Mouse (Mus musculus) hindbrain, embryonic 15.5 days (tissue): ENCODE results near the gene Cdkl2. TPM values are rescaled to one million over a fixed set of nuclear protein-coding genes. Genes with fewer than 3 reads are reported as not detected.

Experiments used
- ATAC-seq: fragments of 200-750 bp; cut with Nextera tagmentation; 2 replicates; pipeline ENCODE4 v1.8.0; 2017; ENCODE audit warnings: low read depth, moderate number of reproducible peaks, moderate TSS enrichment; ENCODE audit not compliant: low FRiP score
- H3K27ac ChIP-seq: fragments of 300-500 bp; sonication (generic); replicated peaks from 2 replicates; pipeline ENCODE4 v1.5.1; 2015; ENCODE audit warnings: mild to moderate bottlenecking, inconsistent platforms
- H3K27me3 ChIP-seq: fragments of 300-500 bp; sonication (generic); 2 replicates; pipeline ENCODE4 v1.6.1; 2015; ENCODE audit warnings: control low read depth, inconsistent platforms
- H3K36me3 ChIP-seq: fragments of 300-500 bp; sonication (generic); 2 replicates; pipeline ENCODE4 v1.6.1; 2015; ENCODE audit warnings: control low read depth, inconsistent platforms
- H3K4me1 ChIP-seq: fragments of 300-500 bp; sonication (generic); replicated peaks from 2 replicates; pipeline ENCODE4 v1.6.1; 2015; ENCODE audit warnings: control low read depth, inconsistent platforms
- H3K4me2 ChIP-seq: fragments of 300-500 bp; sonication (generic); 2 replicates; pipeline ENCODE4 v1.6.1; 2015; ENCODE audit warnings: moderate library complexity, mild to moderate bottlenecking, inconsistent platforms
- H3K4me3 ChIP-seq: fragments of 300-500 bp; sonication (generic); 2 replicates; pipeline ENCODE4 v1.5.1; 2015; ENCODE audit warnings: mild to moderate bottlenecking, inconsistent platforms
- H3K9ac ChIP-seq: fragments of 300-500 bp; sonication (generic); 2 replicates; pipeline ENCODE4 v1.6.1; 2015; ENCODE audit warnings: inconsistent platforms
- H3K9me3 ChIP-seq: fragments of 300-500 bp; sonication (generic); 2 replicates; pipeline ENCODE4 v1.6.1; 2016; ENCODE audit warnings: control low read depth, inconsistent platforms
- WGBS: fragments of 180-500 bp; shearing (Covaris S2); methylation state at CpG from one replicate; pipeline ENCODE4 v1.1.7; 2015; 5-methylcytosine and 5-hydroxymethylcytosine counted together
- polyA plus RNA-seq: library from polyadenylated mRNA; unstranded; fragments of >200 nt; fragmentation: Nextera tagmentation; extraction: Ambion mirVana; gene quantifications from 2 replicates; pipeline ENCODE4 v1.2.1, GENCODE M21; 2015

Gene Cdkl2
- polyA plus RNA-seq, 1 experiment from 2014 or later, result 13.7 TPM

DNA sequence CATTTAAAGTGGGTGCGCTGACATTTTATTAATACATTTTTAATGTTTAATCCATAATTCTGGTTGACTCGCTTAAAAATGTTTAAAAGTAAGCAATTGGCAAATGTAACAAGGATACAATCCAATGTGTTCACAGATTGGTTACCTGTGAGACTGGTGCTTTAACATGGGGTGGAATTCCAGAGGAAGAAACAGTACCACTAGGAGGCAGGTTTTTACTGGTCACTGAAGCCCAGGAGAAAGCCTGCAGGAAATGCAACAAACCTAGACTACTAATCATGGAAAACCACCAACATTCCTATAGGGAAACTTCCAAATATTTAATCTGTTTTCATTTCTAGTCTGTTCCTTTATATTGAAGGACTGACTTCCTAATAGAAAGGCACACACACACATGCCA is 19.5 kb upstream of the Cdkl2 start:
- WGBS, result 95% methylated on average over 2 of the region's 2 CpGs
- Histone ChIP-seq H3K9ac (no peak overlapping the region), H3K9me3 (no peaks in the 10 kb centered on the region), H3K27ac (no peak overlapping the region), H3K4me1 (no peaks in the 10 kb centered on the region), H3K36me3 (peaks cover 53% of the 10 kb centered on the region), H3K4me3 (no peak overlapping the region), H3K4me2 (no peak overlapping the region), H3K27me3 (no peaks in the 10 kb centered on the region)
- ATAC-seq, result no peak

DNA sequence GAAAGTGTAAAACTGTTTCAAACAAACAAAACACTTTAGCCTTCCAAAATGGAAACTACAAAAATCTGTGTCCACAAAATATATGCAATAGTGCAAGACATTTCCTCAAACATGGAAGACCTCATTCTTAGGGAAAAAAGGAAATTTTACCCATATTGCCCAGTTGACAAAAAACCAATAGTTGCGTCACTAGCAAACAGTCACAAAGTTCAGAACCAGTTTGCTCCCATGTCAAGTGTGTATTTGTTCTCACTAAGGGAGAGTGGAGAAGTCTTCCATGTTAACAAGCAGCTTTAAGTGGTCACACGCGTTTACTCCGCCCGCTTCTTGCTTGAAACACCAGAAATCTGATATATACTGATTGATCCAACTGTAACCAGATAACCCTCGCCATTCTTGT is 9.2 kb upstream of the Cdkl2 start:
- Histone ChIP-seq H3K36me3 (peaks cover 56% of the 10 kb centered on the region), H3K4me1 (no peaks in the 10 kb centered on the region), H3K27ac (no peak overlapping the region), H3K4me3 (no peak overlapping the region), H3K27me3 (no peaks in the 10 kb centered on the region), H3K9me3 (no peaks in the 10 kb centered on the region), H3K9ac (no peak overlapping the region), H3K4me2 (no peak overlapping the region)
- WGBS, result 96% methylated on average over 6 of the region's 6 CpGs
- ATAC-seq, result no peak

DNA sequence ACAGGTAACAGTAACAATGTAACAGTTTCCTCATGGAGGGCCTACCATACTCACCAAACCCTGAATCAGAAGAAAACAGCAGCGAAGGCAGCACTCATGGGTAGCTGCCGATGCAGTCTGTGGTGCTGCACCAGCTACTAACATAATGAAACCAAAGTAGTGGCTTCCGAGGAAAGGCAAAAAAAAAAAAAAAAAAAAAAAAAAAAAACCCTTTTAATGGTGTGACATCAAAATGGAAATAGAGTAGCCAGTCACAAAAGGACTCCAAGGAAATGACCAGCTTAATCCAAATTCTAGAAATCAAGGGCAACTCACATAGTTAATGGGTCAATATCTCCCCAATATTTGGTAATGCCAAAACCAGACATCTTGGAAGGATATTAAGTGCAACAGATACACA is 6.7 kb upstream of the Cdkl2 start:
- Histone ChIP-seq H3K4me1 (no peaks in the 10 kb centered on the region), H3K9ac (no peak overlapping the region), H3K9me3 (no peaks in the 10 kb centered on the region), H3K27ac (no peak overlapping the region), H3K36me3 (peaks cover 37% of the 10 kb centered on the region), H3K27me3 (no peaks in the 10 kb centered on the region), H3K4me2 (no peak overlapping the region), H3K4me3 (no peak overlapping the region)
- no peak for ATAC-seq
- 90% methylated on average over 3 of the region's 3 CpGs for WGBS

DNA sequence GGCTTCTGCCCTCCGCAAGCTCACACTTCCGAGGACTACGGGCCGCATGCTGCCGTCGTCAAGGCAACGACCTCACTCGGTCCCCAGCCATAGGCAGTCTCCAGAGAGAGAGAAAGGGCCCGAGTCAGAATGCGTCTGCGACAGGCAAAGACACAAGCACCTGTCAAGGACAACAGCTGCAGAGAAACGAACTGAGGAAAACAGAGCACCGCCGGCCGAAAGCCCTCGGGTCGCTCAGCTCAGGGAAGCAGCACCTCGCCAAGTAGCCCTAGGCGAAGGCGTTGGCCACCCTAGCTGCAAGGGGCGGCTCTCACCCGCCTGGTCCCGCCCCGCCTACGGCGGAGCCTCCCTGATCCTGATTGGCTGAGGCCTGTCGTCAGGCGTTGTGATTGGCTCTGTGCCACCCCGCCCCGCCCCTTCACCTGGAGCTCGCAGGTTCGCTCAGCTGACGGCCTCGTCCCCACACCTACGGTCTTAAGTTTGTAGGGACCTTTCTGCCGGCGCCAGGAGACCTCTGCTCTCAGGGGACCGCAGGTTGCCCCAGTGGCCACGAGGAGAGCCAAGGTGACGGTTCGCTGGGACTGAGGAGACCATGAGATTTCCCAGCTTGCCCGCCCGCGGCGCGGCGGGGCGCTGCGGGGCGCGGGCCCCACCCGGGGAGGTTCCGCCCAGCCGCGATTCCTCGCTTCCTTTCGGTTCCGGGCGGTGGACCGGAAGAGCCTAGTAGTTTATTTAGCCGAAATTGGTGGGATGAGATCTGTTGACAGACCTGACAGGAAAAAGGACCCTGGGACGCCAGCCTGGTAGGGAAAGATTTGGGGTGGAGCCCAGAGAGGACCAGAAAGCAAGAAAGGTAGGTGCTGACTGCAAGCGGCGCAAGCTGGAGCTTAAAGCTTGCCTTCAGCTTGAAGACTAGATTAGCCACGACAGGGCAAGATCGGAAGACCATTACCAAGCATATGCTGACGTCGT is 1.0 kb downstream of the Cdkl2 start:
- Histone ChIP-seq H3K27me3 (0 out of 2 replicates have a peak, but pooled peaks cover 6% of the 10 kb centered on the region), H3K4me1 (0 out of 2 replicates have a peak, but pooled peaks cover 7% of the 10 kb centered on the region), H3K4me3 (peak overlapping the region; percentile 52), H3K9ac (peak overlapping the region; percentile 41), H3K27ac (peak overlapping the region; percentile 69), H3K9me3 (no peaks in the 10 kb centered on the region), H3K4me2 (peak overlapping the region; percentile 66), H3K36me3 (no peaks in the 10 kb centered on the region)
- under 1% methylated on average over 67 of the region's 68 CpGs for WGBS
- ATAC-seq, result peak; percentile 99

DNA sequence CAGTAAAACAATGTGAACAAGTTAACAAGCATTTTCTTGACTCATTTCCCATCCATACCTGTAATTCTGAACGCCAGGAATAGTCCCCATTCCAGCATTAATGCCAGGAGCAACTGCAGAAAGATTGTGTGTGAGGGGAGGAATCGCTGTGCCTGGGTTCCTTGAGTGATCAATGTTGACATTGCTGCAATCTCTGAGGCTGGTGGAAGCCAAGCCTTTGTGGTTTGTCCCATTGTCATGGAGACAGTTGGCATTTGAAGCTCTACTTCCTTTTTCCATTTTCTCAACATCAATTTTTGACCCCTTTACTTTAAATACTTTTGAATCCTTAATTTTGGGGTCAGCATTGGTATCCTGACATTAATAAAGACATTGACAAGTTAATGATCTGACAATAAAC is 23.7 kb downstream of the Cdkl2 start:
- Histone ChIP-seq H3K36me3 (no peaks in the 10 kb centered on the region), H3K4me3 (no peak overlapping the region), H3K4me2 (no peak overlapping the region), H3K9ac (no peak overlapping the region), H3K9me3 (no peaks in the 10 kb centered on the region), H3K27me3 (no peaks in the 10 kb centered on the region), H3K4me1 (no peaks in the 10 kb centered on the region), H3K27ac (no peak overlapping the region)
- ATAC-seq, result no peak
- 61% methylated on average over 2 of the region's 2 CpGs for WGBS

DNA sequence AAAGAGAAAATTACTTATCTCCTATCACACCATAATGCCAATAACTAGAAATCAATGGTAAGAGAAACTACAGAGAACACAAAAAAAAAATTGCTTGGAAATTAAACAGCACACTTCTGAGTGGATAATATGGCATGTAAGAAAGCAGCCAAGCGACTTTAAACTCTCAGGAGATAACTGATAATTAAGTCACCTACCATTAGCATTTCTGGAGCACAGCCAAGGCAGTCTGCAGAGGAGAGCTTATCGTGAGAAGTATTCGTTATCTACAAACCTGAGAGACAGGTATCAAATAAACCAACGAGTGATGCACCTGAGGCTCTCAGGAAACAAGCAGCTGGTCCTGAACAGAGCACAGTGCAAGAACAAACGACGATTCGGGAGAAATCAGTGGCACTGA is 31.9 kb downstream of the Cdkl2 start:
- Histone ChIP-seq H3K9ac (no peak overlapping the region), H3K4me3 (no peak overlapping the region), H3K9me3 (no peaks in the 10 kb centered on the region), H3K27me3 (no peaks in the 10 kb centered on the region), H3K4me1 (no peaks in the 10 kb centered on the region), H3K27ac (no peak overlapping the region), H3K36me3 (no peaks in the 10 kb centered on the region), H3K4me2 (no peak overlapping the region)
- WGBS, result 69% methylated on average over 7 of the region's 7 CpGs
- ATAC-seq, result no peak

DNA sequence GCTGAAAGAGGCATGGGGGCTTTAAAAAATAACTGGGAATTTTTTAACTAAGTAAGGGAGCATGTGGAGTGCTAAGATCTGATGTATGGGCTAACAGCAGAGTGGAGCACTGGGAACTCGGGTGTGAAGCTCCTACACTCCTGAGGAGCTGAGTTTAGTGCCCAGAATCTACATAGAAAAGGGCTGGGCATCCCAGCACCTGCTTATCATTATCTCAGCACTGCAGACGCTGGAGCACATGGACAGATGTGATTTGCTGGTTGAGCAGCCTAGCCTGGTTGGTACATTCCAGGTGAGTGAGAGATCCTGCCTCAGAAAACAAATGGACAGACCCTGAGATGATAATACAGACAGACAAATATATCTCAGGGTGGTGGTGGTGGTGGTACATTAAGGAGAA is 33.9 kb downstream of the Cdkl2 start:
- H3K27me3 ChIP-seq, result no peaks in the 10 kb centered on the region
- no peak for ATAC-seq
- no peaks in the 10 kb centered on the region for H3K4me1 ChIP-seq
- no peak overlapping the region for H3K9ac ChIP-seq
- no peak overlapping the region for H3K4me3 ChIP-seq
- 51% methylated on average over 2 of the region's 2 CpGs for WGBS
- H3K9me3 ChIP-seq, result no peaks in the 10 kb centered on the region
- no peaks in the 10 kb centered on the region for H3K36me3 ChIP-seq
- no peak overlapping the region for H3K27ac ChIP-seq
- no peak overlapping the region for H3K4me2 ChIP-seq

DNA sequence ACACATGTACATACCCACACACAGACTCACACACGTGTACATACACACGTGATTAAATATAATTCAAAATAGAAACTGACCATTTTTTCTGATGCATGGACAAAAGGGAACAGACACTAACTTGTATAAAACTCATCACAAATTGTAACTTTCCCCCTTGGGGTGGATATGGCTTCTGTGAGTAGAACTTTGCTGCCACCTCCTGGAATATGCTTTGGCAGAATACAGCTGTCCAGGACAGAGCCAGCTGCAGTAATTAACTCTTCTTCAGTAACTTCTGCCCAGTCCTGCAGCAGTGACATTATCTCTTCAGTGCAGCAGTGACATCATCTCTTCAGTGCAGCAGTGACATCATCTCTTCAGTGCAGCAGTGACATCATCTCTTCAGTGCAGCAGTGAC is 40.7 kb downstream of the Cdkl2 start:
- no peaks in the 10 kb centered on the region for H3K36me3 ChIP-seq
- H3K4me1 ChIP-seq, result no peaks in the 10 kb centered on the region
- peak; percentile 83; the same call in 1 of the 2 replicates for ATAC-seq
- H3K27me3 ChIP-seq, result no peaks in the 10 kb centered on the region
- no peak overlapping the region for H3K9ac ChIP-seq
- no peak overlapping the region for H3K4me2 ChIP-seq
- no peak overlapping the region for H3K4me3 ChIP-seq
- H3K9me3 ChIP-seq, result no peaks in the 10 kb centered on the region
- H3K27ac ChIP-seq, result no peak overlapping the region
- WGBS, result 68% methylated on average over 2 of the region's 2 CpGs

DNA sequence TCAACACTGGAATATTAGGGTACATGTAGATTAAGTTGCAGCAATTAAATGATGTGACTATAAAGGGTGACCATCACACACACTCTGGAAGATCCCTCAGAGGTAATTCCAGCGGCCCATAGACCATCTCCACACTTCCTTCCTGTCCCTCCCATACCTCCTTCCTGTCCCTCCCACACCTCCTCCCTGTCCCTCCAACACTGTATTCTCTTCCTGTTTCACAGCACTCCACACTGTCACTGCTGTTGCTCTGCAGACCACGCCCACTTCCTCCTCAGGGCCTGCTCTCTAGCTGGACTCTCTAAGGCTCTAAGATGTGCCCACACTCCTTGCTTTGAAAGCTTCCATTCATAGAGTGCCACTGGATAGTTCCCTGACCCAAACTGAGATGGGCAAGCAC is 42.9 kb downstream of the Cdkl2 start:
- Histone ChIP-seq H3K4me2 (no peak overlapping the region), H3K4me1 (no peaks in the 10 kb centered on the region), H3K27me3 (no peaks in the 10 kb centered on the region), H3K36me3 (no peaks in the 10 kb centered on the region), H3K9ac (no peak overlapping the region), H3K9me3 (no peaks in the 10 kb centered on the region), H3K4me3 (no peak overlapping the region), H3K27ac (no peak overlapping the region)
- no peak for ATAC-seq
- 77% methylated on average over 2 of the region's 2 CpGs for WGBS

DNA sequence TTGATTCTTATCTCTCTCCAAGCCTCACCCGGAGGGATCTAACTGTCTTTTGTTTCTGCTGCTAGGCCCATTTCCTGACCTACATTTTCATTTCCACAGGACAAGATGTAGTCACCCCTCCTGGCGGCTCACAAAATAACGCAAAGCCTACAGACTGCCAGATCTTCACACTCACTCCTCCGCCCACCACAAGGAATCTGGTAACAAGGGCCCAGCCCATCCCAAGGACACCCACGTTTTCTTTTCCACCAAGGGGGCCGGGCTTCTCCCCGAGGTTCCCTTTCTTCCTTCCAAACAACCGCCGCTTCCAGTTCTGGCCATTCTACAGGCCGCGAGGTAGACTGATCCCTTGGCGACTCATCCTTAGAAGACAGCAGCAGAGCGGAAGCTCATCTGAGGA is 49.1 kb downstream of the Cdkl2 start:
- Histone ChIP-seq H3K36me3 (no peaks in the 10 kb centered on the region), H3K27ac (no peak overlapping the region), H3K9ac (no peak overlapping the region), H3K4me2 (no peak overlapping the region), H3K9me3 (no peaks in the 10 kb centered on the region), H3K4me3 (no peak overlapping the region), H3K27me3 (no peaks in the 10 kb centered on the region), H3K4me1 (no peaks in the 10 kb centered on the region)
- 61% methylated on average over 13 of the region's 13 CpGs for WGBS
- ATAC-seq, result no peak

DNA sequence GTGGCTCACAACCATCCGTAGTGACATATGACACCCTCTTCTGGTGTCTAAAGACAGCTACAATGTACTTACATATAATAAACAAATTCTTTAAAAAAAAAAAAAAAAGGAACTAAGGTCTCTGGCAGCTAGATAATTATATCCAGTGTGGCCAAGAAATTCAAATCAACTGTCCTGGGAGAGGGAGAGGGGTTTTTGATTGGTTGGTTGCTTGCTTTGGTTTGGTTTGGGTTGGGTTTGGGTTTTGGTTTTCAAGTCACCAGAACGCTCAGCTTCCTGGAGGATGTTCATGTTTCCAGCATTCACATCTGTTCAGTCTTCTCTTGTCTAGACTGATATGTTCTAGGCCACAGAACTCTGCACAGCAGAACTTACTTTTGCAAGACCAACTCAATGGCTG is 50.6 kb downstream of the Cdkl2 start:
- Histone ChIP-seq H3K27ac (no peak overlapping the region), H3K4me3 (no peak overlapping the region), H3K4me1 (no peaks in the 10 kb centered on the region; the same call in 1 of the 2 replicates), H3K9ac (no peak overlapping the region), H3K36me3 (no peaks in the 10 kb centered on the region), H3K4me2 (no peak overlapping the region), H3K9me3 (no peaks in the 10 kb centered on the region), H3K27me3 (no peaks in the 10 kb centered on the region)
- no peak for ATAC-seq
- 98% methylated on average over 2 of the region's 2 CpGs for WGBS

DNA sequence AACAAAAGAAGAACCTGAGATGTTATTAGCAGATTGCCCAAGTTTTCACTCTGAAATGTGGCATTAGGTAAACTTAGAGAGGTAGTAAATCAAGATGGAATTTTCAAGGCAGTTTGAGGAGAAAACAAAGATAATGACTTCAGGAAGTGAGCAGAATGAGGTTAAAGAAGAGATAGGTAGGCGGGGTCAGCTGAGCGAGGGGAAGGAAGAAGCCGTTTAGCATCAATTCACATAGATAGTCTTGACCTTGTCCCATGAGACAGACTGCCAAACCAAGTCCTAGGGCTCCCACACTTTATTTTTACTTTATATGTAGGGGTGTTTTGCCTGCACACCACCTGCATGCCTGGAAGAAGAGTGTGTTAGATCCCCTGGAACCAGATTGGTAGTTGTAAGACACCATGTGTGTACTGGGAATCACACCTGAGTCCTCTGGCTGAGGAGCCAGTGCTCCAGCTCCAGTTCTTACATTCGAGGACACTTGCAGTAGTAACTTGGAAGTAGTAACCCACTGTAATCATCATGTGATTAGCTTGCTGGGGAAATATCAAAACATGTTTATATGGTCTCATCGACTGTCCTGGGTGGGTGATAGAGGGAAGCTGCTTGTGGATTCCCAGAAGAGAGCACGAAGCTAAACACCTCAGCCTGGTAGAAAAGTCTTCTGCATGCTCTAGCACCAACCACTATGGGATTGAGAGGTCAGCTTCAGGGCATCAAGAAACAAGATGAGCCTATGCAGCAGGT is 52.3 kb downstream of the Cdkl2 start:
- no peak overlapping the region for H3K9ac ChIP-seq
- WGBS, result 94% methylated on average over 6 of the region's 6 CpGs
- H3K27ac ChIP-seq, result no peak overlapping the region
- H3K4me2 ChIP-seq, result no peak overlapping the region
- no peaks in the 10 kb centered on the region for H3K36me3 ChIP-seq
- no peaks in the 10 kb centered on the region for H3K27me3 ChIP-seq
- no peak for ATAC-seq
- no peak overlapping the region for H3K4me3 ChIP-seq
- H3K4me1 ChIP-seq, result no peaks in the 10 kb centered on the region; the same call in 1 of the 2 replicates
- no peaks in the 10 kb centered on the region for H3K9me3 ChIP-seq
